Mouse (Mus musculus): Measurements from ENCODE around the gene Rgs6.
A peak's percentile ranks its signal among the peaks of the same experiment; 100 is the strongest.

Gene Rgs6

DNA sequence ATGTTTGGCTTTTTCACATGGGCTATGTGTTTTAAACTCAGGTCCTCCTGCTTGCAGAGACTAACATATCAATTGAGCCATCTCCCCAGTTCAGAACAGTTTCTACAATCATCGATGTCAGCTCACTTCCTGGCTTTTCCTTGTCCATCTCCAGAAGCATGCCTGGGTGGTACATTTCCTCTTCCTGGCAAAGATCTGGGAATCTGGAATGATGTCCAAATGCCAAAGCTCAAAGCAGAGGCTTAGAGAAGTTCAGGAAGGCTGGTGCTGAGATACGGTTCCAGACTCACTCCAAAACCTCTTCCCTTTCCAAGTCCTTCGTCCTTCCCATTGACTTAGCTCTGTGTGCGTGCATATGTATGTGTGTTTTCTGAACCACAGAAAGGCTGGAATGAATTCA is 59.8 kb downstream of the Rgs6 start:
- DNase-seq (ENCODE audit: low spot score in 2 of 2): no peak

DNA sequence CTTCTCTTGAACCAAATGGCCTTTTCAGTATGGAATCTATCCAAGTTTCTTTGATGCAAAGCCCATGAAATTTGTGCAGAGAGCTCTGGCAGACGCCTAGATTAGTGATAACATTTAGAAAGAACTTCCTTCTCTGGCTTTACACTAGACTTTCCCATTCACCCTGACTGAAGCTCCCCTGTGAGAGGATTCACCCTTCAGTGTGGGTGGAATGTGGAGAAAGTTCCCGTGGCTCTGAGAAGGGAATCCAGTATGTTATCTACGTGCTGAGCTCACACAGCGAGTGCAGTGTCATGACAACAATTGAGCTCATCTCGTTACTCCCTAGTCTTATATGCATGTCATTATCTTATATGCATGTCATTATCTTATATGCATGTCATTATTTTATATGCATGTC is 61.9 kb downstream of the Rgs6 start:
- DNase-seq (ENCODE audit: low spot score in 2 of 2): peak in 1 of 2 experiments; percentile 20

DNA sequence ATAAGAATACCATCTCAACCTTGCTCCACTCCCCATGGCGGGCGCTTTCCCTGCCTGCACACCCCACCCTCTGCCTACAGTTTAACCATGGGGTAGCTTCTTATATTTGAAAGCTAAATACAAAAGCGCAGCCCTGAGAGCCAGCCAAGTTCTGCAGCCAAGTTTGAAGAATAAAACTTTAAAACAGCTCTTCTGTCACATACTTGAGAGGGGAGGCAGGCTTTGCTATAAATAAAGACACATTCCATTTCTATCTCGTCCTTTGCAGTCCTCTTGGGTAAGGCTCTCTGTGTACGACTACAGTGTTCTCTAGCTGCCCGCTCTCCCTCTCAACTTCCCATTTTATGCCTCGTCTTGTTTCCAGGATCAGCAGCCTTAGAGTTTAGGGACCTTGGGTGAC is 76.5 kb downstream of the Rgs6 start:
- peak; percentile 51 to 60 for DNase-seq (ENCODE audit: low spot score in 2 of 2)

DNA sequence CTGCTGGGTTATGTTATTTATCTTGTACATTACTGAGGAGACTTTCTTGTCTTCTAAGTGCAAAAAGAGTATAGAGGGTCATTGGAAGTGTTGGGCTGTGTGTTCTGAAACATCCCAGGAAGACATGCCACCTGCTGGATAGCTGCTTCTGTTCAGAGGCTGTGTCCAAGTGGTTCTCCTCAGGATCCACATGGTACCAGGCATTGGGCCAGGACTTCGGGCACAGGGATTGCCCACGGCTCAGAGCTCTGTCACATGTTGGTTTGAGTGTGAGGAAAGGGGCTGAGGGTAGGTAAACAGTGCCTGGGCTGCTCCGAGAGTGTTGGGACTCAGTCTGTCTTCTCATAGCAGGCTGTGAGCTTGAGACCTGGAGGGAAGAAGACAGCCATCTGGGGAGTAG is 79.3 kb downstream of the Rgs6 start:
- no peak for DNase-seq (ENCODE audit: low spot score in 2 of 2)

DNA sequence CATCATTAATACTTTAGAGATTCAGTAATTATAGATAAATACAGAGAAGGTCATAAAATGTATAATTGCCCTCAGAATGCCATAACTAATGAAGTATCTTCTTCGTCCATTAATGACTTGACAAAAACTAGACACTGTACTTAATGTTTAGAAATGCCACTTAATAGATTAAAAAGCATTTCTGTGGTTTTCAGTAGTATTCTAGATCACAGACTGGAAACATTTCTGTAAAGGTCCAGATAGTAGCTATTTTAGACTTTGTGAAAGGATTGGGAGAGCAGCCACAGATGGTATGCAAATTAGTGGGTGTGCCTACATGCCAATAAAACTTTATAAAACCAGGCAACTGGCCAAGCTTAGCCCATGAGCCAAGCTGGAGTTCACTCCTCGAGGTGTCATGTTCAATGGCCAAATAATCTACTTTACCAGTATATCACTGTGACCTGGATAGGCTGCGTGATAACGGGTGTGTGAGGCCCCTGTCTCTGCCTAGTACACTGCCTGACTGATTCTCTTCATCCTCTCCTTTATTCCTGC is 82.2 kb downstream of the Rgs6 start:
- no peak for DNase-seq (ENCODE audit: low spot score in 2 of 2)

DNA sequence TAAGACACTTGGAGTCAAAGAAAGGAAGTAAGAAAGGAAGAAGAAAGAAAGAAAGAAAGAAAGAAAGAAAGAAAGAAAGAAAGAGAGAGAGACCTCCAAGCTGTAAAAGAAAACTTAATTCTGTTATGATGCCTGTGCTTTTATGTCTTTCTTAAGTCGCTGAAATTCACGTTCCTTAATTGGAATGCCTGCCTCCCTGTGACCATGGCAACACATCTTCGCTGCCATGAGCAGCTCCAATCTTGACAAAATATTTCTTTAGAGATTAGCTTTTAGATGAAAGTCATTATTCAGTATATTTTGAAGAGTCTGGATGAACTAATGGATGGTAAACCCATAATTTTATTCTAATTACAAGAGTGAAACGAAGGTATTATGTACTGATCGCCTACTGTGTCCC is 83.5 kb downstream of the Rgs6 start:
- DNase-seq (ENCODE audit: low spot score in 2 of 2): no peak

DNA sequence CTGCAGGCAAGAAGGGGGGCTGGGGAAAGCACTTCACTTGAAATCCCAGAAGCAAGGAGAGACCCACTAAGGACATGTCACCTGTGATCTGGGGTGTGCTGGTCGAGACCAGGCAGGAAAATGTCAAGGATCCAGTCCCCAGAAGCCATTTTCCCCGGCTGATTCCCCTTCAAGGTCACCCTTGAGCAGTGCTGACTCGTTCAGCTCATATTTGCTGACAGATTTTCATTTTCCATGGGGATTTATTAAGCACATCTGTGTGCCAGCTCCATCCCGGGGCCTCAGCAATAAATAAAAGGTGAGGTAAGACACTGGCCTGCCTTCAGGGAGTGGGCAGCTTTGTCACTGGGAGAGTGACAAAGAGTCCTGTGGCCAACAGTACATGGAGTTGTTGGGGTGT is 87.0 kb downstream of the Rgs6 start:
- DNase-seq (ENCODE audit: low spot score in 2 of 2): no peak

DNA sequence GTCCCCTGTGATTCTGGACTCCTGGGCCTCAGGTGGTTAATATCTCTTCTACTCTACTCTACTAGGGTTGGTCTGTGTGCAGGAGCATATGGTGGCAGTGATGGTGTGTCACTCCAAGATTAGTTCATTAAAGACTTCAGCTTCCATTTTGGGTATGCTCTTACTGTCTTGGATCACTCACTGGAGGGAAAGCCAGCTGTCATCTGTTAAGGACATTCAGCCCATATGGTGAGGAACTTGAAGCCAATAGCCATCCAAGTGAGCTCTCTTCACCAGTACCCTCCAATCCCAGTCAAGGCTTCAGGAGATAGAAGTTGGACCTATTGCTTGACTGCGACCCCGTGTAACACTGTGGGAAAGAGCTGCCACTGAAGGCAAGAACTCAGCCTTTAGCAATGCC is 98.9 kb downstream of the Rgs6 start:
- DNase-seq (ENCODE audit: low spot score in 2 of 2): no peak

DNA sequence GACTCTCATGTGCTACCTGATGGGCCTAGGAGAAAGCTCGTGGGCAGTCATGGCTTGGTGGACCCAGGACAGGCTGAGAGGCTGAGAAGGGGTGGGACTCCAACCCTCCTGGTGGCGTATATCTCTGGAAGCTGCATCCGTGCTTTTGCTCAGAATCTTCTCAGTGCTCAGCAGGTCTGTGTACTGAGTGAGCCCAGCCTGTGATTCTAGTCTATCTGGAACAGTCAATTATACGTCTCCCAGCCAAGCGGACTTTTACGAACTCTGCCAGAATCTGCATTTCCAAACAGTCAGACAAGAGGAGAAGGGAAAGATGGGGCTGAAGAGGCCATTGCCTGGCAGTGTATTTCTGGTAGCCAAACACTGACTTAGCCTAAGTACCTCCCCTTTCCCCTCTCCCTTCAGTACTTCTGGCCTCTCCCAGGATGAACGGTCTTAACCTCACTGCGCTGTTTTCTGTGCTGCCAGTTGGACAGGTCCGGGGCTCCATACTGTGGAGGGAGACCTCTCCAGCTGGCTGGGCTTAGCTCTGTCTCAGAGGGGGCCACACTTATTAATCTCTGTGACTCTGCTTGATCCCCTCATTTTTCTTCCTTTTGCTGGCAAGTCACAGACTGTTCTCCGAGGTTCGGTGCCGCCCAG is 110.9 kb downstream of the Rgs6 start:
- peak in 1 of 2 experiments; percentile 15 for DNase-seq (ENCODE audit: low spot score in 2 of 2)

DNA sequence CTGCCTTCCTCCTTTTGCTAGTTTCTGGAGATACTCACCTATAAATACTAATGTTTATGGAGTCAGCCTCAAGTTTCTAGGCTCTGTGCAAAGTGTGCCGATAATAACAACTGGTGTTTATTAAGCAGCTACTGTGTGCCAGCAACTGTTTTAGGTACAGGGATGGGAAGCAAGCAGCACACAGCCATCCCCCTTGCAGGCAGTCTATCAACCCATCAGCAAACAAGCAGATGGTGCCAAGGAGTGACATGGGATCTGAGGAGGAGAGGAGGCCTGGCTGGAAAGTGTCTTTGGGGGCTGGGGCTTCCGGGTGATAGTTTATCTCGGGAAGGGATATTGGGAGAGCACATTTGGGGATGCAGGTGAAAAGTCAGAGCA is 111.4 kb downstream of the Rgs6 start:
- DNase-seq (ENCODE audit: low spot score in 2 of 2): no peak

DNA sequence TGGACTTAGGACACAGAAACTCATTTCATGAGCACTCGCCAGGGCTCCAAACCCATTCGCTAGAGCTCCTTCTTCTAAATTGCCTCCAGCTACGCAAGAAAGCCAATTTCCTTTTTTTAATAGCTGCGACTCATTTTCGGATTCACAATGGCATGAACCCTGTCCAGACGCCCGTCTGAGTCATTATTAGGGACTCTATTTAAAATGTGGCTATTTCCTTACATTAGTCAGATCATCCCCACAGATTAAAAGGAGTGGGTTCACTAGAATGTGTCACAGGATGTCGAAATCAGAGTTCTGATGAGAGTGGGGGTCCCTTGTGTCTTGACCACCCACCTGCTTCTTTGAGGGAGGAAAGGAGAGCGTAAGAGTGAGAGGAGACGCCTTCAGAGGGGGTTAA is 112.1 kb downstream of the Rgs6 start:
- DNase-seq (ENCODE audit: low spot score in 2 of 2): no peak

DNA sequence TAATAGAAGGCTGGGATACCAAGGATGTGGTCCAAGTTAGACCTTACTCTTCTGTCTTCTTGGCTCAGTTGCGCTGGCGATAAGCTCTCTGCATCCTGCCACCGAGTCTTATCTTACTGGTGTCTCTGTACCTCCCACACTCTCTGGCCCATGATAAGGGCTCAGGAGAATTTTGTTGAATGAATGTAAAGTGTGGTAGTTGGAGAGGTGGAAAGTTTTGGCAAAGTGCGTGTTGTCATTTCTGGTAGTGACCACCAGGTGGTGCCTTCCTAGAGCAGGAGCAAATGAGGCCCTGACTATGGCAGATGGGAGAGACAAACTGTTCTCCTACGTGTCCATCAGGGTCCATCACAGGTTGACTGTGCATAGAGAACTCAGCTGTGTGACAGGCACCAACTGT is 112.7 kb downstream of the Rgs6 start:
- peak in 1 of 2 experiments; percentile 50 for DNase-seq (ENCODE audit: low spot score in 2 of 2)

DNA sequence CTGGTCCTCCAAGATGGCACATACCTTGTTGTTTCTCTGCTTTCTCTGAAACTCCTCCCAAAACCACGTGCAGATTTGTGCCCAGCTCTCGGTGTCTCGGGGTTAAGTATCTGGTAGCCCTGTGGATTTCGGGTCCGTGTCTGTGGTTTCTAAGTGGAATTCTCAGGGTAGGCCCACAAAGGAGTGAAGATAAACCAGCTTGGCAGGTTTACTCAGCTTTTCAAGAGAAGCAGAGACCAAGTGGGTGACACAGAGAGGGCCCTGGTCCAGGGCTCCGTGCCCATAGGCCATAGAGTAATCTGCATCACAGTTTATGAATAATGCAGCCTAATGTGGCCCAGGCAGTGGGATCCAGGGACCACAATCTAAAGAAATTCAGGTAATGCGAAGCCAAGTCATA is 113.3 kb downstream of the Rgs6 start:
- no peak for DNase-seq (ENCODE audit: low spot score in 2 of 2)

DNA sequence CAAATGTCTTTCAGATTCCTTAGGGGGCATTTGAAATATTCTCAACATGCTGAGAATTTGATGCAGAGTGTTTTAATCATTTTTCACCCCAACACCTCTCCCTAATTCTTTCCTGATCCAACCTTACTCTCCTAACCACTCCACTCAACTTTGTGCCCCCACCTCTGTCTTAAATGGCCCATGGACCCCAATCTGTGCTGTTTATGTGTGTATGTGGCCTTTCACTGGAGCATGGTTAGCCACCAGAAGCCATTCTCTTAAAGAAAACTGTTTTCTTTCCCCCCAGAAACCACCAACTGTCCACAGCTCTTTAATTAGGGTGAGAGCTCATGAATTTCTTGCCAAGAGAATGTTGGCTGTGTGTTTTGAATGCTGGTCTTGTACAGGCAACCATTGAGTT is 122.3 kb downstream of the Rgs6 start:
- no peak for DNase-seq (ENCODE audit: low spot score in 2 of 2)

DNA sequence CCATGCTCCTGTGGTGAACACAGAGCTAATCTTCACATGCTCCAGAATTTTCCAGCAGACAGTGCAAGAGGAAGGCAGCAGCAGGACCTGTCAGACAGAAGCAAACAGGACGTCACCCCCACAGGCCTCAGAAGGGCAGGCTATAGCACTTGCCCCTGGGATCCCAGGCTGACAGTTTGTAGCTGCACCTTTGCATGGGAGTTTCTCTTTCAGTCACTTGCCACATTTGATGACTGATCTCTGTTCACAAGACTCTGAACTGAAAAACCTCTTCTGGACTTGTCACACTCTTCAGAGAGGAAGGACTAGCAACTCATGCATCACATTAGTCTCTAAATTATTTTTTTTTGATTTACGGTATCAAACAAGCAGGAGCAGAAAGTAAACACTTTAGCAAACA is 126.2 kb downstream of the Rgs6 start:
- no peak for DNase-seq (ENCODE audit: low spot score in 2 of 2)

DNA sequence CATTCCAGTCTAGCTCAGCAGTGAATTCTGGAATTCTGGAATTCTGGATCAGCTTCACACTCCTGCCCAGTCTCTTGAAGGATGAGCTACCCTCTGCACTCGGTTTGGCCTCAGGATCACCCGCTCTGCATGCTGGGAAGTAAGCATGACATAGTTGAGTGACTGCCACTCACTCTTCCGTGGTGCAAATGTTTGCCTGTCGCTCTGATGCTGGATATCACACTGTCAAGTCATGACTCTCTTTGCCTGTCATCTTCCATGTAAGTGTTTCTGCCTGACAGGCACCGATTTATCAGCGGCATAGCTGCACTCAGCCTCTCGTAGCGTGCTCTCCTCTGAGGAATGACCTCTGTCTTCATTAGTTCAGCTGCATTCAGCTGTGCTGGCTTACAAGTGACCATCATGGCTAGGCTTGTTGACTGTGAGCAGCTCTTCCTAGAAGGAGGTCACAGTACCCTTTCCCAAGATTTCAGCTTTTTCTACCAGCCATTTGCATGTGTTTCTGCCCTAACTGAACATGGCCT is 135.0 kb downstream of the Rgs6 start:
- DNase-seq (ENCODE audit: low spot score in 2 of 2): no peak

DNA sequence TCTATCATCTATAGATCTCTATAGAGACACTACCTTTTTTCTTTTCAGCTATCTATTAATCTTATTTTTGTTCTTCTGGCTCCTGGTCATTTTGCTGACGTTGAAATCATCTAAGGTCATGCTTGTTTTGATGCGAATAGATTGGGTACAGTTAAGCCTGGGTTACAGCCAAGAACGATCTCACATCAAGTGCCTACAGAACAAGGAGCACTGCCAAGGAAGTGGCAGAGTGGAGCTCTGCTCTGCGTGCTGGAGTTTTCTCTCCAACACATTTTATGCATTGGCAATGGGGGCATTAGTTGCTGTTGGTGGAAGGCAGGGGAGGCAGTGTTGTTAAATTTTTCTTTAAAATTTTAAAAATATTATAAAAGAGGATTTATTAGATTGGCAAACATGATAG is 138.2 kb downstream of the Rgs6 start:
- DNase-seq (ENCODE audit: low spot score in 2 of 2): no peak

DNA sequence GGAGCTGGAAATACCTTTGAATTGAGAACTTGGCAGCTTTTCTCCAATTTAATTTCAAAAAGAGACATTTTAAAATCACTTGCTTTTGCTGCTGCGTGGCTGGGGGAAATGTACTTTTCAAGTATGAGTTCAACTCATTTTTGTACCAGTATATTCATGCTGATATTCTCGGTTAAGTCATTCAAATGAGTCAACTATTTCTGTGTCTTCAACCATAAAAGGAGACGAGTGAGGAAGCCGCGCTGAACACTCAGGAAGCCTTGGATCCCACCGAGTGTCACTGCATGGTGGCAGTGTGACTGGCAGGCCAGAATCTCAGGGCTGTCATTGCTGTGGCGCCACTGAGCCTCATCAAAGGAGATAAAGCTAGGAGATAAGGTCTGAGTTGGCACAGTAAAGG is 143.5 kb downstream of the Rgs6 start:
- DNase-seq (ENCODE audit: low spot score in 2 of 2): peak in 1 of 2 experiments; percentile 41

DNA sequence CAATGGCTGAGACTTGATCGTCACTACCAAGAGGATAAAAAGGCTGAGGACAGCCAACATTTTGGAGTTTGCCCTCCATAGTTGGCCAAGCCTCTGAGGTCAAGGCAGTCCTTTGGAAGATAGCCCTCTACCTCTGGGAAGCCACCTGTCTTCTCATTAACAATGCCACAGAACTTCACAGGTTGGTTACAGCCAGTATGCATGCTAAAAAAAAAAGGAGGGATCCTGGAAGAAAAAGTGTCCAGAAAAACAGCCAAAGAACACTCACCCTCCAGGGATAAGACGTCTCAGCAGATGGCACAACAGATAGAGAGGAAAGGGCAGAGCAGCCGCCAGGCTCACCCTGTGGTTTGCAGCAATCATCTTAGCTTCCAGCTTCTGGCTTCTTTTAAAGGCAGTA is 154.9 kb downstream of the Rgs6 start:
- no peak for DNase-seq (ENCODE audit: low spot score in 2 of 2)

DNA sequence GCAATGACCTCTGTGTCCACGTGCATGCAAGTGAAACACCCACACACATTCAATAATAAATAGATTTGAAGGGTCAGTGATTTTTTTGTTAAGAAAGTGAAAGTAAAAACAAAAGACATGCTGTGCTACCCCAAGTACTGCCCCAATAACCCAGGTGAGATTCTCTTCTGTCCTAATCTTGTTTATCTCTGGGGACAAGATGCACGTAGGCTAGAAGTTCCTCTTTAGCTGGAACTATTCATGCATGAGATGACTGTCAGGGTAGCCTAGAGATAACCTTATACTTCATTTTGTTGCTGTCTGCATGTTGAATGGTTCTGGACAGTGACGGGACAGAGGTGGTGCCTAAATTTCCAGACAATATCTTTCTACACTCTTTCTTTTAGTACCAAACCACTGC is 155.9 kb downstream of the Rgs6 start:
- DNase-seq (ENCODE audit: low spot score in 2 of 2): no peak

DNA sequence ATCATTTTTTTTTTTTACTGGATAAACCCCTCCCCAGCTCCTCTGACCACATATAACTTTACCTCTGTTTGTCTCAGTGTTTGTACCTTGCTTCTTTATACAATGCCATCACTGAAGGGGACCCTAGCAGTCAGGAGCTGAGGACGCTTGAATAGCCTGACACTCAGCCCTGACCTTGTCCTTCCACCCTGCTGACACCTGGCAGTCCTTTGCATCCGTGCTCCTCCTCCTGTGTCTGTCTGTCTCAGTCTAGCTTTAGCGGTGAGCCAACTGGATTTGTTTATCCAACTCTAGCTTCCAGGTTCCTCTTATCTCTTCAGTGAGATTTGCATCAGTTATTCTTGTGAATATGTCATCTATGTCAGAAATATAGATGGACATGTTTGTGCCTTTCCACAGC is 156.7 kb downstream of the Rgs6 start:
- DNase-seq (ENCODE audit: low spot score in 2 of 2): no peak

DNA sequence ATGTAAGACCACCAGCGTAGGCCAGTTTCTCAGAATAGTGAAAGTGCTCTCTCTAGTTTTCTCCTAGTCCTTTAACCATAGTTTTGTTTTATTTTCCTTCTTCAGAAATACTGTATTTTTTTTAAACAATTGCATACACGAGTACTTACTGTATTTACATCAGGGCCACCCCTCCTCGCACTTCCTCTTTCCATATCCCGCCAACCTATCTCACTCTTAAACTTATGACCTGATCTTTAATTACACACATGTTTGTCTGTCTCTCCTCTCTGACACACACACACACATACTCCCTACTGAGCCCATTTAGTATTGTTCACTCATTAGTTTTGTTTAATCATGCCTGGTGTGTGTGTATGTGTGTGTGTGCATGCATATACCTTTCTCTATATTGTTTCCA is 159.0 kb downstream of the Rgs6 start:
- no peak for DNase-seq (ENCODE audit: low spot score in 2 of 2)

DNA sequence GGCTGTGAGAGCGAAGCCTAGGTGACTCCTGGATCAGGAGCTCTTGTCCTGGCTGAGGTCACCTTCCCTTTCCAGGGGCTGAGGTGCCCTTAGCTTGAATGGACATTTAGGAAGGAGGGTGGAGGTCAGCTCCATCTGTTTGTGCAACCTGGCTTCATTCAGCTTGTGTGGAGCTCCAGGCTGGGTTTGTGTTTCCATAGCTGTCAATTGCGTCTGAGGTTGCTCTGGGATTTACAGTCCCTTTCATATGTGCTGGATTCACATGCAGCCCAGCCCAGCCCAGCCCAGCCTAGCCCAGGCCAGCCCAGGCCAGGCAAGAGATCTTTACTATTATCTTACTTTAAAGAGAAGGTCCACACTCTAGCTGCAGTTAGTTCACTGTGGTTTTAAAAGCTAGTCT is 163.8 kb downstream of the Rgs6 start:
- DNase-seq (ENCODE audit: low spot score in 2 of 2): no peak

DNA sequence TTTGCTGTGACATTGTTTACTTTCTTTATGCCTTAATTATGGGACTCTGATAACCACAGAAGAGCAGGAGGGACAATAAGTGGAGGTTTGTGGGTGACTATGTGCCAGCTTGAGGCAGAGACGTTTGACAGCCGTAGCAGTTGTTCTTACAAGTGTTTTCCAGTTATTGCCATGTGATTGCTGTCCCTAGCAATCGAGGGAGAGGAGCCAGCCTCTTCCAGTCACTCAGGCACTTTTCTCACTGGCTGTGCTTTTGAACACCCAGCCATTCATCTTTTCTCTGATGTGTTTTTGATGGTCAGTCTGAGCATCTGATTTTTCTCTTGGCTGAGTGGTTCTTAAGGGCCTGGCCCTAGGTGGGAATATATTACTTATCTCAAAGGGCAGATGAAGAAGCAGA is 166.4 kb downstream of the Rgs6 start:
- DNase-seq (ENCODE audit: low spot score in 2 of 2): no peak
